Mouse (Mus musculus) testis, adult 2 months (tissue): ENCODE measurements at regions not wholly inside any gene's neighbourhood (a gene's known extent, or its start where the extent isn't known, plus 50 kb on each side); places are given as distances from the start of the nearest gene placed in this dataset.

Source experiments
- H3K27ac ChIP-seq: fragments of 200-500 bp; 2 replicates; pipeline ENCODE4 v1.5.1; 2012; ENCODE audit warnings: low read depth, low read length; ENCODE audit not compliant: control insufficient read depth, insufficient read depth
- H3K27me3 ChIP-seq: fragments of 200-500 bp; 2 replicates; pipeline ENCODE4 v1.6.1; 2012; ENCODE audit warnings: mild to moderate bottlenecking, low read length, moderate library complexity; ENCODE audit not compliant: control insufficient read depth, insufficient read depth
- H3K36me3 ChIP-seq: fragments of 200-500 bp; 2 replicates; pipeline ENCODE4 v1.6.1; 2012; ENCODE audit warnings: mild to moderate bottlenecking, low read length; ENCODE audit not compliant: control insufficient read depth, insufficient read depth
- H3K4me1 ChIP-seq: fragments of 200-500 bp; 2 replicates; pipeline ENCODE4 v1.6.1; 2012; ENCODE audit warnings: low read length; ENCODE audit not compliant: control insufficient read depth, insufficient read depth
- H3K4me3 ChIP-seq: fragments of 200-500 bp; 2 replicates; pipeline ENCODE4 v1.5.1; 2012; ENCODE audit warnings: low read depth, mild to moderate bottlenecking, low read length, moderate library complexity, mixed read lengths; ENCODE audit not compliant: control insufficient read depth
- CTCF ChIP-seq: fragments of 200-500 bp; IDR thresholded peaks from 2 replicates; pipeline ENCODE4 v1.5.1; 2012; ENCODE audit warnings: low read depth, mild to moderate bottlenecking, inconsistent platforms, low read length, moderate library complexity; ENCODE audit not compliant: control insufficient read depth, insufficient read depth, insufficient replicate concordance
- POLR2A ChIP-seq: fragments of 200-500 bp; IDR thresholded peaks from 2 replicates; pipeline ENCODE4 v1.6.1; 2012; ENCODE audit warnings: low read depth, mild to moderate bottlenecking, inconsistent platforms, low read length, moderate library complexity; ENCODE audit not compliant: control insufficient read depth

DNA sequence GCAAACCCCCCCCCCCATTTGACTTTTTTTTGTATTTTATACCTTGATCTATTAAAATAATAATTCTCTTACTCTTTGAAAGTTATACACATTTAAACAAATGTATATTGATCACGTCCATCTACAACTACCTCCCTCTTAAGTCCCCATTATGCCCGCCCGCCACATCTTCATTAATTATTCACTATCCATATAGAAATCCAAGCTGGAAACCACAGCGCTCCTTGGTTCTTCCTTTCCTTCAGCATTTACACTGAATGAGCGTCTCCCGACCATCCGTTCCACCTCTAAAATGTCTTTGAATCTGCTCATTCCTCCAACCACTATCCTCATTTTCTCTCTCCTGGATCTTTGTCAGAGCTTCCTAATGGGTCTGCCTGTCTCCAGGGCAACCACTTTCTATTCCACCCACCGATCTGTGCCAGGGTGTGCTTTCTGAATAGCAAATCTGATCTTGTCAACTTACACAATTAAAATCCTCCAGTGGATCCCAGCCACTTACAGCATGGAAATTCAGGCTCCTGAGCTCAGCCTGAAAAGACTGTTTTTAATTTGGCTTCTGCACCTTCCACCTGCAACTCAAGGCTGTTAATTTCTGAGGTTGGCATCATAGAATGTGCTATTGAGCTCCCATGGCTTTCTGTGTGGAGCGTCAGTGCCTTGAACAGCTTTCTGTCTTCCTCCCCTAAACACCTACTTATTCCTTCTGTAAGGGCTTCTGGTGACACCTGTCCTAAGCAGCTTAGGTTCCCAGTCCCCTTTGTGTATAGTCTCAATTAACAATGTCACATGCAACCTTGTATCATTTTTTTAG is 265.5 kb downstream of the Spry2 start:
- TF ChIP-seq CTCF: no peak
- TF ChIP-seq POLR2A: no peak
- H3K4me3 ChIP-seq: no peak overlapping the region
- no peak overlapping the region for H3K27ac ChIP-seq
- H3K27me3 ChIP-seq: no peaks in the 10 kb centered on the region
- H3K36me3 ChIP-seq: no peaks in the 10 kb centered on the region
- H3K4me1 ChIP-seq: no peaks in the 10 kb centered on the region

DNA sequence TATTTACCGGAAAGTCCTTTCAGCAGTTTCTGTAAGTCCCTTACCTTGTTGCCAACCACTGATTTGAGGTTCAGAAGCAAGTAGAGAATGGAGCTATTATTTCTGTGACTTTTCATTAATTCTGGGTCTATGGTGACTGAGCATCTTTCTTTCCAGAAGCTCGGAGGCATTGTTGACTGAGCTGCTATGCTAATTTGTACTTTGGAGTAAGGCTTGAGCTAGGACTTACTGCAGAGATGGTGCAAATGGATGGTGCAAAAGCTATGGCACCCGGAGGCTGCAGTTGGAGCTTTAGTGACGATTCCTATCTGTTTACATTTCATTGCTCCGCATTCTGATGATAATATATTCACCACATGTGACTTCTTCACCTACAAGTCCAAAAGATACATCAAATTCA is 266.2 kb downstream of the Spry2 start:
- no peak overlapping the region for H3K4me3 ChIP-seq
- no peaks in the 10 kb centered on the region for H3K36me3 ChIP-seq
- H3K27me3 ChIP-seq: no peaks in the 10 kb centered on the region
- no peak overlapping the region for H3K27ac ChIP-seq
- TF ChIP-seq POLR2A (no peak), CTCF (no peak)
- H3K4me1 ChIP-seq: no peaks in the 10 kb centered on the region

DNA sequence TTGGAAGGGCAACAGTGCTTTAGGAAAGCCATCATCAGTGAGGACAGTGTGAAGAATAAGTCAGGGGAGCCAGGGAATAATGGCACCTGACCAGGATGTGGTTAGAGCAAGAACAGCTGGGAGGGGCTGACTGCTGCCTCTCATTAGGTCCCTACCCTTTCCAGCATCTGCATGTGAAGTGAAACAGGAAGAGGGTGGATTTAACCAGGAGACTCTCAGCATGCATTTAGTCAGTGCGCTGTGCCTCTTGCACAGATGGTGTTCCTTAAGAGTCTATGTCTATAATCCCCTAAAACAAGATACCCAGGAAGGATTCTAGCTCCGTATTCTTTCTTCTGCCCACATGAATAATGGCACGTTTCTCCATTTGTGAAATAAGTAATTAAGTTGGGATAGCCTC is 267.9 kb downstream of the Spry2 start:
- H3K4me1 ChIP-seq: no peaks in the 10 kb centered on the region
- H3K4me3 ChIP-seq: no peak overlapping the region
- no peaks in the 10 kb centered on the region for H3K36me3 ChIP-seq
- TF ChIP-seq CTCF (no peak), POLR2A (no peak)
- no peaks in the 10 kb centered on the region for H3K27me3 ChIP-seq
- H3K27ac ChIP-seq: no peak overlapping the region

GRCm38 (mm10) chr14:105624387-105624786 is 272.2 kb downstream of the Spry2 start:
- Histone ChIP-seq H3K4me3 (no peak overlapping the region), H3K27ac (no peak overlapping the region), H3K36me3 (no peaks in the 10 kb centered on the region), H3K27me3 (no peaks in the 10 kb centered on the region), H3K4me1 (peaks cover 3% of the 10 kb centered on the region)
- no peak for TF ChIP-seq POLR2A
- TF ChIP-seq CTCF: no peak

DNA sequence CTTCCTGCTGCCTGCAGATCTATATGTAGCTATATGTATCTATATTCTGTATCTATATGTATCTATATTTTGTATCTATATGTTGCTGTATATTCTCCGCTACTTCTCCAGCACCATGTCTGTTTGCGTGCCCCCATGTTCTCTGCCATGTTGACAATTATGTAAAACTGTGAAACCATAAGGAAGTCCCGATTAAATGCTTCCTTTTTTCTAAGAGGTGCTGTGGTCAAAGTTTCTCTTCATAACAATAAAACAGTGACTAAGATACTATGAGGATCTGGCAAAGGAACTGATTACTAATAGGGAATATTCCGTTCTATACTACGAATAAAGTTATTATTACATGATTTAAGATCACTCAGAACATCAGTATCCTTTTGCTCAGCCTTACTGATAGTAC is 274.5 kb downstream of the Spry2 start:
- no peak overlapping the region for H3K4me3 ChIP-seq
- no peak overlapping the region for H3K27ac ChIP-seq
- H3K4me1 ChIP-seq: peaks cover 3% of the 10 kb centered on the region
- H3K27me3 ChIP-seq: no peaks in the 10 kb centered on the region
- no peak for TF ChIP-seq POLR2A
- no peak for TF ChIP-seq CTCF
- H3K36me3 ChIP-seq: no peaks in the 10 kb centered on the region

- TF ChIP-seq POLR2A (no peak), CTCF (no peak)
Observed at GRCm38 (mm10) chr14:105621124-105621523, 275.5 kb downstream of the Spry2 start.

DNA sequence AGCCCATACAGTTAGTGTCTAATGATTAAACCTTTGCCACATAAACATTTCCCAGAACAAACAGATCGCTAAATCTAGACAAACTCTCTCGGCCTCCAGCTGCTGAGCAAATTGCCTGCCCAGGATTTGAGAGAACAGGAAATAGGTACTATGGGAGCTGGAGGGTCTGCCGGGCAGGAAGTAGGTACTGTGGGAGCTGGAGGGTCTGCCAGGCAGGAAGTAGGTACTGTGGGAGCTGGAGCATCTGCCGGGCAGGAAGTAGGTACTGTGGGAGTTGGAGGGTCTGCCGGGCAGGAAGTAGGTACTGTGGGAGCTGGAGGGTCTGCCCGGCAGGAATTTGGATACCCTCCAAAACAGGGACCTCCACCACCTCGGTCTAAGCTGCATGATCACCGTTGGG is 277.2 kb downstream of the Spry2 start:
- Histone ChIP-seq H3K4me3 (no peak overlapping the region), H3K36me3 (no peaks in the 10 kb centered on the region), H3K4me1 (peaks cover 3% of the 10 kb centered on the region), H3K27ac (no peak overlapping the region), H3K27me3 (no peaks in the 10 kb centered on the region)
- TF ChIP-seq CTCF (no peak), POLR2A (no peak)

More at GRCm38 (mm10) chr14:105621124-105621523, 275.5 kb downstream of the Spry2 start:
- Histone ChIP-seq H3K4me1 (peaks cover 3% of the 10 kb centered on the region), H3K27ac (no peak overlapping the region), H3K27me3 (no peaks in the 10 kb centered on the region), H3K4me3 (no peak overlapping the region), H3K36me3 (no peaks in the 10 kb centered on the region)
